Mouse (Mus musculus) cerebellum, adult 9-10 months (tissue): ENCODE measurements around the gene Auts2.

Experiments used
- DNase-seq: peaks from one replicate; pipeline ENCODE4 v3.0.0; 2022

Gene Auts2

GRCm38 (mm10) chr5:132498896-132499295, 44.2 kb downstream of the Auts2 start:
- DNase-seq: no peak

DNA sequence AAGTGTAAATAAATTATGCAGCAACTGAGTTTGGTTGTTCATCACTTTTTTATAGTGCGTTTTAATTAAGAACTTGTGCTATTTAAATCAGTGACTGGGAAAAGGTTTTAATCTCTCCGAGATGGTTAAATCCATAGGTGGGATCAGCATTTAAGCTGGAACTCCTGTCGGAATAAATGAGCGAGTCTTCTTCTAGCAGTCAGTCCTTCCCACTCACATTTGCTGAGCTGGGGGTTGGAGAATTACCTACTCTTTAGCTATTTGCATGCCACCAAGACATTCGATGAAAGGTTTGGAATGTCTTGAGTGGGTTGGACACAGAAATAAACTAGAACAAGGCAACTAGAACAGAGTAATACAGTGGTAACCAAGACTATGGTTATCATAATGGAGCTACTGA, 45.1 kb downstream of the Auts2 start:
- no peak for DNase-seq

DNA sequence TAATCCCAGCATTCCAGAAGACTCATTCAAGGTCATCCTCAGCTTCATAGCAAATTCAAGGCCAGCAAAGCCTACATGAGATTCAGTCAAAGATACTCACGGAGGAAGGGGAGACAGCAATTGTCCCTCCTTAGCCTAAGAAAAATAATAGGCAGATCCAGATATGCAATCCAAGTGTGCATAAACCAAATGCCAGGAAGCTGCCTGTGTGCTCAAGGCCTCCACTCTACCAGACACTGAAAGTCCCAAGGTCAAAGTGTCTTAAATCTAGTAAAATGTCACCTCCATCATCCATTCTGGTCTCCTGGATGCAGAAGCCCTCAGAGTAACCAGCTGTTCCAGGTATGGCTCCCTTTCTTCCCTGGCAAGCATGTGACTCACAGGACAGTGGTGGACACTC, 50.4 kb downstream of the Auts2 start:
- no peak for DNase-seq

GRCm38 (mm10) chr5:132492040-132492439, 51.1 kb downstream of the Auts2 start:
- DNase-seq: peak; percentile 73

DNA sequence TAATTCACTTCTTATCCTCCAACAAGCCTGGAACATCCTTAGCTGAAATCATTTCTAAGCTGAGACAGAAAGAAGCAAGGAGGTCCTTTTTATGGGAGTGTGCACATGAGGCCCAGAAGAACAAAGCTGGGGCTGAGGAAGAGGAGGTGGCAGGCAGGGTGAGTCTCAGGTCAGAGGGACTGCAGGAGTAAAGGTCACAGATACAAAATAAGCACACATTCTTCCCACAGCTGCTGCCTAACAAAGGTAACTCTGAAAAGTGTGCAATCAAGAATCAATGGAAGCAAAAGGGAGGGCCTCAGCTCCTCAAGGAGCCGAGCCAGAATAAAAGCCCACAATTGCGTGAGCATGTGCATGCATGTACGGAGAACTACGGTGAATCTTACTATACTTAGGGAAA, 51.6 kb downstream of the Auts2 start:
- no peak for DNase-seq

DNA sequence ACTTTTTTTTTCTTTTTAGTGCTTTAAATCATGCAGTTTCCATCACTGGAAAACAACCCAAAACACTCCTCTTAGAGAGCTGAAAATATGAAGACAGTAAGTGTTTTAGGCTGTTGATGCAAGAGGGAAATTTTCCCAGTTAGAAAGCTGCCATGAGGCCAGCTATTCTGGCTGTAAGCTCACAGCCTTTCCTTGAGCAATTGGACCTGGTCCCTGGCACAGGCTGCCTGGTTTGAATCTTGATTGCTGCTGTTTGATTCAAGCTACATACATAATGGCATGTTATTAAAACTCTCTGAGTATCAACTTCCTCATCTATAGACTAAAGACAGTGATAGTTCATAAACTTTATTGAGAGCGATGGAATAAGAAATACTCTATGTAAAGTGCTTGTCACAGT, 52.8 kb downstream of the Auts2 start:
- peak; percentile 42 for DNase-seq

DNA sequence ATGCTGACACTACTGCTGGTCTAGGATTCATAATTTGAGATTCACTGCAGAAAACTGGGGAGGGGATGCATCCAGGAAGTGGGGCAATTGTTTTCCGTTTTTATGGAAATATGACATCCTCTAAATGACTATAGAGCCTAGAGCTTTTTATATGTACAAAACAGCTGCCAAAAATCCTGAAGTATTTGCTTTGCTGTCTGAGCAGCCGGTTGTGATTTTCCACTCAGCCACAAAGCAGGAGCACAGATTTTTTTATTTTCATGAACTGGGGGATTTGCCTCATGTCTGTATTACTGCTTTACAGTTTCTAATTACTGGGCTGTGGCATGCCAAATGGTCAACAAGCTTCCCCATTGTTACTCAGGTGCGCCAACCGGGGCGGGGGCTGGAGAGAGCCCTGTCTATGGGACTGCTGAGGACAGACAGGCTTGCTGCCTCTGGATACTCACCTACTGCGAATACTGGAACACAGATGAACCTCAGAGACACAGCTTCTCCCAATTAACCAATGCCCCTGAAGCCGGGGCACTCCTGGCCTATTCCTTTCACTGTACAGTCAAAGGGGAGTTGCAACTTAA, 53.3 kb downstream of the Auts2 start:
- DNase-seq: no peak

DNA sequence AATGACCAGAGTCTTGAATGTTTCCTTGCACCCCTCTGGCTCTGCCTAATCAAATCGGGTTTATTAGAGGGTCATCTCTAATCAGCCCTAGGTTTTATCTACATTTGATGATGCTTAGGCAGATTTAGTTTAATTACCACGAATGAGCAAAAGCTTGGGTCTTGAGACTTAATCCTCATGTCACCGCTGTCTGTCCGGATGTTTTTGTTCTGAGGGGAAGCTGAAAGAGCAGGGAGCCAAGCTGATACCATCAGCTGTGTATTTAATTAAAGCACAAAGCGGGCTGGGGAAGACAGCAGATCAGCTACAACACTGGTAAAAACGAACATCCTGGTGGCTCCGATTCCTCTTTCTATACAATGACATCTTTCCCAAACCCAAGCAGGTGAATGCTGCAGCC, 56.3 kb downstream of the Auts2 start:
- DNase-seq: no peak

GRCm38 (mm10) chr5:132485994-132486393, 57.1 kb downstream of the Auts2 start:
- DNase-seq: no peak

DNA sequence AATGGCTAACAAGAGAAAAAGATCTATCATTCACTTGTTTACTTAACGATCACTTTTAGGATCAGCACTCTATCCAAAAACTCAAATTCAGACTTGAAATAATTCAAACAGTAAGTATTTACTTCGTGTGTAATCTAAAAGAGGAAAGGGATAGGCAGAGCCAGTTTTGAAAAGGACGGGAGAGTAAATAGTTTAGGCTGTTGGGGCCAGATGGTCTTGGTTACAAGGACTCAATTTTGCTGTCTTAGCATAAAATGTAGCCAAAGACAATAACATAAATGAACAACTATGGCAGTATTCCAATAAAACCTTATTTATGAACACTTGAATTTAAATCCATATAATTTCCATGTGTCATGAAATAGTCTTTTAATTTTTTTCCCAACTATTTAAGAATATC, 57.7 kb downstream of the Auts2 start:
- DNase-seq: no peak

DNA sequence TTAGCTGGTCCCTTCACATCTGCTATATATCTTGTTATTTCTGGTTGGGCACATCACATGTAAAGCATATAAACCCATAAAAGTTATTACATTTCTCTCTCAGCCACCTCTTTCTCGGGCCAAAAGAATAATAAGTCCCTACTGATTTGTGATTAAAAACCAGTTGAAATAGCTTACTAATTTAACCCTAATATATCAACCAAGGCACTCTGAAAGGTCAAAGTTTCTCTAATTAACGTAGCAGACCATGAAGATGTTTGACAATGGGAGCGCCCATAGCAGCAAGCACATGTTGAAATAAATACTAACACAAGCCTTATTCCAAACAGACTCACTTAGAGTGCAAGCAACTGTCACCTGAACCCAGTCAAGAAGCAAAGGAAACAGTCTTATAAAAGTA, 61.7 kb downstream of the Auts2 start:
- DNase-seq: no peak

- no peak for DNase-seq
Observed at GRCm38 (mm10) chr5:132480461-132480860, 62.7 kb downstream of the Auts2 start.

GRCm38 (mm10) chr5:132479227-132479857, 63.8 kb downstream of the Auts2 start:
- no peak for DNase-seq

DNA sequence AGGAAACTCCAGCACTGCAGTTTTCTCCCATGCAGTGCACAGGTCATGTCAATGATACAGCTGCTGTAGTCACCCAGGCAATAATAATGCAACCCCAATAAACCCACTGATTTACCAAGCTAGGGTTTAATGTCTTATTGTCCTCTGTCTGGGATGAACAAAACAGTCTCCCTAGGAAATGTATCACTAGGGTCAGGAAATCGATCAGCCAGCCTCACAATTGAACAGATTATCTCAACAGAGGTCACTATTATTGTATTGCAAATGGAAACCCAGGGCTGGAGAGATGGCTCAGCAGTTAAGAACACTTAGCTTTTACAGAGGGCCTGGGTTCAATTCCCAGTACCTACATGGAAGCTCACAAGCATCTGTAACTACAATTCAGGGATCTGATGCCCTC, 65.6 kb downstream of the Auts2 start:
- no peak for DNase-seq

DNA sequence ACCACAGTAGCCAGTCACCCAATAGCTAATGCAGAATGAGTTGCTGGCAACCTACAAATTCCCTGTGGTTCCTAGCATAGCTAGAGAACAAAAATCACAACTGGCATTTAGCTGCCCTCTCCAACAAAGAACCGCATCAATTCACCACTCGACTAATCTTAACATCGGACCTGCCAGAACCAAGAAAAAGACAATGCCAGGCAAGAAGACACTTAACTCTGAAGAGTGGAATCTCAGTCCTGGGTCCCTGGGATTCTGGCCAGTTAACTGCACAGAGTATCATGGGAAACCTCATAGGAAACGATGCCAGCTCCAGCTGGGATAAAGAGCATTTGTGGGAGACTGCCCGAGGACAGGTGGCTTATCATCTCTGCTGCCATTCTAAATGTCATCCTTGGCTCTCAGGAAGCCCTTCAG, 70.2 kb downstream of the Auts2 start:
- peak; percentile 89 for DNase-seq

GRCm38 (mm10) chr5:132472184-132472829, 70.8 kb downstream of the Auts2 start:
- no peak for DNase-seq

GRCm38 (mm10) chr5:132467364-132467743, 75.8 kb downstream of the Auts2 start:
- DNase-seq: no peak

DNA sequence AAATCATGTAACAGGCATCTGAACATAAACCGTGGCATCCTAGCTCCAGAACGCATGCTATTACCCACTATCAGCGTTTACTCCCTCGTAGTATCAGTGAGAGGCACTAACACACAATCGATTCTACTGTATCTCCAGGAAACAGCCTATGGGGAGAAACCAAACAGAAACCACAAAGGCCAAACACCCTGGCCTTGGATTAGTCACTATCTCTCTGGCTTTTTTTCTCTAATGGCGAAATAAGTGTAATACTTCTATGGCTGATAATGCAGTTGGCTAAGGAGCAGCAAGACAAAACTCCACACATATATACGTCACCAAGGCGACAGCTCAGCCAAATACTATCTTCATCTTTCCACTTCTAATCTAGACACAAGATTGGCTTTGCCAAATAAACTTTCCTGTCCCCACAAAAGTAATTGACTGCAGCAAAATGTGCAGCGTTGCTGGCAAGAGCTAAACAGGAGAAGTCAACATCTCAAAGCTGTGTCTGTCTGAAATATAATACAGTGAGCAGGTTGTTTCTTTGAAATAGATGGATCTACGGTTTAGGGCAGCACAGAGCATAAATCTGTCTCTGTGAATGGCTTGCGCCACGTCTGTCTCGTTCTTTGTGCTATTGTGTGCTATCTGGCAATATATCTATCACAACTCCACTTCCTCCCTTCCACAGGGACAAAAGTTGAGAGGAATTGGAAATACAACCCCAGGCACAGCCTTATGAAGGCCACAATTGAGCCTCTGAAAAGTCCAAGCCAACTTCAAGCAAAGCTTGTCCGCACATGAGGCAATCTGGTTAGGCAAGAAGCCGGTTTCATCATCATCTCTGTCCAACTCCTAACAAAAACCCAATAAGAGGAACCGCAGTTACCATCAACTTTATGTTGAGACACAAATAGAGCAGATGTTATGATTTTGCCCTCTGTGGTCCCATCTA, 76.4 kb downstream of the Auts2 start:
- no peak for DNase-seq

GRCm38 (mm10) chr5:132462560-132462959, 80.6 kb downstream of the Auts2 start:
- no peak for DNase-seq

- no peak for DNase-seq
Observed at GRCm38 (mm10) chr5:132458498-132458897, 84.6 kb downstream of the Auts2 start.

- no peak for DNase-seq
Observed at GRCm38 (mm10) chr5:132452381-132452780, 90.8 kb downstream of the Auts2 start.

DNA sequence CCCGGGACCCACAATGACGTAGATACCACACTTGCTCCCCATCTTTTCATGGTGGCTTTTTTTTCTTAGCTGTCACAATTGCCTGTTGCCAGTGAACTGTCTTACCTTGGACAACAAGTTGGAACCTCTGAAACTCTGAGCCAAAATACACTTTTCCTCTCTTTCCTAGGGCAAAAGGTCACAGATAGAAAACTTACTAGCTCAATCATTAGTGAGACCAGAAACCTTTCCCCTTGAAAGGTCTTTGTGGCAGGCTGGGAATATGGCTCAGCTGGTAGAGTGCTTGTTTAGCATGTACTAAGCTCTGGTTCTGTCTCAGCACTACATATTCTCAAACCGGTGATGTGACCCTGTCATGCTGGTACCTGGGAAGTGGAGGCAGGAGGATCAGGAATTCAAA, 93.1 kb downstream of the Auts2 start:
- no peak for DNase-seq

- no peak for DNase-seq
Observed at GRCm38 (mm10) chr5:132448401-132449066, 94.6 kb downstream of the Auts2 start.
